26 mouse cellular contexts compared by ENCODE assay signal in the genomic region with DNA sequence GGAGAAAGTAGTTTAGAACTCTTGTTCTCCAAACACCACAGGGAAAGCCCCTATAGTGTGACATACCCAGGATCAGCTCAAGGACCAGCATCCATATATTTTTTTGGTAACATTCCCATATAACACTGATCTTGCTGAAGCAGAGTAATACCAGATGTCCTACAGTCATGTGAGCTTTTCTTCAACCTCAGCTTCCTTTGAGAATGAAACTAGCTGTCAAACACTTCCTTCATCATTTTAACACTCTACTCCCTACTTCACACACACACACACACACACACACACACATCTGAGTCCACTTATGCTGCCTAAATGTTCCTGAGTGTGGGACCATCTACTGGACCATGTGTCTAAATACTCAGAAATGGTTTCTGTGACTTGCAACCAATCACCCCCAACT.
"Had no signal": no experiment of that assay in that cellular context is flagged by ENCODE, and none has a peak within 500 bp of the region (broad histone marks: within the 10 kb centered on the region; RNA-seq: fewer than 3 reads in every experiment).

No protein-coding gene starts in this region.

- H3K27me3 ChIP-seq: heart, embryonic 13.5 days; heart, embryonic 15.5 days; hindbrain, embryonic 13.5 days; hindbrain, embryonic 15.5 days; kidney, embryonic 15.5 days; limb, embryonic 12.5 days; limb, embryonic 15.5 days; liver, embryonic 12.5 days had no signal

- H3K4me2 ChIP-seq: heart, embryonic 11.5 days; heart, embryonic 13.5 days; heart, embryonic 15.5 days; hindbrain, embryonic 13.5 days; hindbrain, embryonic 15.5 days; kidney, embryonic 15.5 days; limb, embryonic 12.5 days; limb, embryonic 15.5 days; liver, embryonic 12.5 days had no signal

- H3K27ac ChIP-seq: gastrocnemius, adult 2 months; heart, adult 2 months; heart, embryonic 13.5 days; heart, embryonic 15.5 days; hindbrain, embryonic 13.5 days; hindbrain, embryonic 15.5 days; hindbrain, postnatal 0 days; kidney, embryonic 15.5 days; kidney, postnatal 0 days; limb, embryonic 12.5 days; limb, embryonic 15.5 days; liver, embryonic 12.5 days had no signal

- H3K4me1 ChIP-seq: heart, embryonic 13.5 days; heart, embryonic 15.5 days; hindbrain, embryonic 15.5 days; kidney, embryonic 15.5 days; limb, embryonic 12.5 days; limb, embryonic 15.5 days; liver, embryonic 12.5 days had no signal

- ATAC-seq: hindbrain, postnatal 0 days; intestine, embryonic 16.5 days; liver, embryonic 12.5 days had no signal

- H3K9me3 ChIP-seq: heart, embryonic 13.5 days; heart, embryonic 15.5 days; hindbrain, embryonic 13.5 days; hindbrain, embryonic 15.5 days; kidney, embryonic 15.5 days; limb, embryonic 12.5 days; limb, embryonic 15.5 days; liver, embryonic 12.5 days had no signal

- H3K4me3 ChIP-seq: gastrocnemius, adult 2 months; heart, adult 2 months; heart, embryonic 13.5 days; heart, embryonic 15.5 days; hindbrain, embryonic 13.5 days; hindbrain, embryonic 15.5 days; kidney, embryonic 15.5 days; limb, embryonic 12.5 days; limb, embryonic 15.5 days; liver, embryonic 12.5 days had no signal

- H3K9ac ChIP-seq: heart, embryonic 13.5 days; heart, embryonic 15.5 days; hindbrain, embryonic 13.5 days; hindbrain, embryonic 15.5 days; kidney, embryonic 15.5 days; limb, embryonic 12.5 days; limb, embryonic 15.5 days; liver, embryonic 12.5 days had no signal

- DNase-seq: gastrocnemius, adult 2 months; gastrocnemius, postnatal 10 days; gastrocnemius, postnatal 25 days; heart, adult 2 months; heart, postnatal 14 days; heart, postnatal 4 days; kidney, adult 11 months; kidney, adult 2 months; kidney, adult 9 months; kidney, postnatal 14 days; kidney, postnatal 36 days; layer of hippocampus, adult 9-11 months; layer of hippocampus, postnatal 36 days; left cerebral cortex, postnatal 4 days had no signal

- H3K36me3 ChIP-seq: heart, embryonic 13.5 days; heart, embryonic 15.5 days; hindbrain, embryonic 13.5 days; hindbrain, embryonic 15.5 days; kidney, embryonic 15.5 days; limb, embryonic 12.5 days; limb, embryonic 15.5 days; liver, embryonic 12.5 days had no signal
